Mouse (Mus musculus): ENCODE measurements around the gene Klc2. TPM values are rescaled to one million over a fixed set of nuclear protein-coding genes. Genes with fewer than 3 reads are reported as not detected.

Klc2 gene
- total RNA-seq, 2 experiments from 2014 or later: 3.9 to 10.9 TPM

Other genes starting within 250 kb of the Klc2 start
- 0.34 TPM in 1 of 2 replicates, not detected in the other for gene Actn3, start 240.7 kb downstream of the Klc2 start, total RNA-seq (2014; fragmentation: Nextera tagmentation)
- 1.2 TPM in 1 of 2 replicates, not detected in the other for gene Actn3, start 240.7 kb downstream of the Klc2 start, total RNA-seq (2017)
- gene Zdhhc24, start 239.9 kb downstream of the Klc2 start, total RNA-seq (2014; fragmentation: Nextera tagmentation): 5.9 and 15.5 TPM in 2 replicates
- 3.2 and 9.0 TPM in 2 replicates for gene Zdhhc24, start 239.9 kb downstream of the Klc2 start, total RNA-seq (2017)
- 3.1 TPM in 1 of 2 replicates, not detected in the other for gene Bbs1, start 211.9 kb downstream of the Klc2 start, total RNA-seq (2014; fragmentation: Nextera tagmentation)
- 0.82 and 1.9 TPM in 2 replicates for gene Bbs1, start 211.9 kb downstream of the Klc2 start, total RNA-seq (2017)
- gene Dpp3, start 190.3 kb downstream of the Klc2 start, total RNA-seq (2014; fragmentation: Nextera tagmentation): 48.5 and 66.6 TPM in 2 replicates
- gene Dpp3, start 190.3 kb downstream of the Klc2 start, total RNA-seq (2017): 38.7 and 41.0 TPM in 2 replicates
- gene Peli3, start 175.4 kb downstream of the Klc2 start, total RNA-seq (2014; fragmentation: Nextera tagmentation): not detected in 2 replicates
- gene Peli3, start 175.4 kb downstream of the Klc2 start, total RNA-seq (2017): 0.10 and 3.3 TPM in 2 replicates
- 51.9 and 53.3 TPM in 2 replicates for gene Mrpl11, start 156.4 kb downstream of the Klc2 start, total RNA-seq (2014; fragmentation: Nextera tagmentation)
- gene Mrpl11, start 156.4 kb downstream of the Klc2 start, total RNA-seq (2017): 58.8 and 81.4 TPM in 2 replicates
- gene Npas4, start 128.2 kb downstream of the Klc2 start, total RNA-seq (2014; fragmentation: Nextera tagmentation): not detected in 2 replicates
- gene Npas4, start 128.2 kb downstream of the Klc2 start, total RNA-seq (2017): not detected in 2 replicates
- 3.1 and 12.2 TPM in 2 replicates for gene Slc29a2, start 94.7 kb downstream of the Klc2 start, total RNA-seq (2014; fragmentation: Nextera tagmentation)
- 2.5 and 4.2 TPM in 2 replicates for gene Slc29a2, start 94.7 kb downstream of the Klc2 start, total RNA-seq (2017)
- 4.8 and 6.1 TPM in 2 replicates for gene B4gat1, start 79.7 kb downstream of the Klc2 start, total RNA-seq (2014; fragmentation: Nextera tagmentation)
- gene B4gat1, start 79.7 kb downstream of the Klc2 start, total RNA-seq (2017): 2.6 and 11.6 TPM in 2 replicates
- gene AC124502.3, start 79.7 kb downstream of the Klc2 start, total RNA-seq (2014; fragmentation: Nextera tagmentation): 1.3 and 1.4 TPM in 2 replicates
- 5.4 TPM in 1 of 2 replicates, not detected in the other for gene AC124502.3, start 79.7 kb downstream of the Klc2 start, total RNA-seq (2017)
- gene Brms1, start 77.2 kb downstream of the Klc2 start, total RNA-seq (2014; fragmentation: Nextera tagmentation): 32.0 and 35.7 TPM in 2 replicates
- gene Brms1, start 77.2 kb downstream of the Klc2 start, total RNA-seq (2017): 33.6 and 43.3 TPM in 2 replicates
- gene Rin1, start 68.1 kb downstream of the Klc2 start, total RNA-seq (2014; fragmentation: Nextera tagmentation): not detected in 2 replicates
- gene Rin1, start 68.1 kb downstream of the Klc2 start, total RNA-seq (2017): 0.21 and 1.0 TPM in 2 replicates
- gene Cd248, start 50.5 kb downstream of the Klc2 start, total RNA-seq (2014; fragmentation: Nextera tagmentation): not detected in 2 replicates
- gene Cd248, start 50.5 kb downstream of the Klc2 start, total RNA-seq (2017): not detected in 2 replicates
- gene Tmem151a, start 33.0 kb downstream of the Klc2 start, total RNA-seq (2014; fragmentation: Nextera tagmentation): 5.1 TPM in 1 of 2 replicates, not detected in the other
- 0.62 TPM in 1 of 2 replicates, not detected in the other for gene Tmem151a, start 33.0 kb downstream of the Klc2 start, total RNA-seq (2017)
- 37.3 and 51.9 TPM in 2 replicates for gene Yif1a, start 30.0 kb downstream of the Klc2 start, total RNA-seq (2014; fragmentation: Nextera tagmentation)
- 14.6 and 17.2 TPM in 2 replicates for gene Yif1a, start 30.0 kb downstream of the Klc2 start, total RNA-seq (2017)
- not detected in 2 replicates for gene Cnih2, start 20.0 kb downstream of the Klc2 start, total RNA-seq (2014; fragmentation: Nextera tagmentation)
- gene Cnih2, start 20.0 kb downstream of the Klc2 start, total RNA-seq (2017): not detected in 2 replicates
- 99.2 and 105 TPM in 2 replicates for gene Rab1b, start 11.5 kb downstream of the Klc2 start, total RNA-seq (2014; fragmentation: Nextera tagmentation)
- 100 and 101 TPM in 2 replicates for gene Rab1b, start 11.5 kb downstream of the Klc2 start, total RNA-seq (2017)
- gene Pacs1, start 154.6 kb upstream of the Klc2 start, total RNA-seq (2014; fragmentation: Nextera tagmentation): 13.5 and 22.1 TPM in 2 replicates
- gene Pacs1, start 154.6 kb upstream of the Klc2 start, total RNA-seq (2017): 6.5 and 8.0 TPM in 2 replicates
- gene Sf3b2, start 176.9 kb upstream of the Klc2 start, total RNA-seq (2014; fragmentation: Nextera tagmentation): 177 and 181 TPM in 2 replicates
- 224 and 247 TPM in 2 replicates for gene Sf3b2, start 176.9 kb upstream of the Klc2 start, total RNA-seq (2017)
- not detected in 2 replicates for gene Gal3st3, start 179.8 kb upstream of the Klc2 start, total RNA-seq (2014; fragmentation: Nextera tagmentation)
- gene Gal3st3, start 179.8 kb upstream of the Klc2 start, total RNA-seq (2017): not detected in 2 replicates
- not detected in 2 replicates for gene Catsper1, start 217.2 kb upstream of the Klc2 start, total RNA-seq (2014; fragmentation: Nextera tagmentation)
- gene Catsper1, start 217.2 kb upstream of the Klc2 start, total RNA-seq (2017): not detected in 2 replicates
- gene Cst6, start 231.0 kb upstream of the Klc2 start, total RNA-seq (2014; fragmentation: Nextera tagmentation): not detected in 2 replicates
- not detected in 2 replicates for gene Cst6, start 231.0 kb upstream of the Klc2 start, total RNA-seq (2017)
- 52.8 and 54.1 TPM in 2 replicates for gene Eif1ad, start 248.2 kb upstream of the Klc2 start, total RNA-seq (2014; fragmentation: Nextera tagmentation)
- gene Eif1ad, start 248.2 kb upstream of the Klc2 start, total RNA-seq (2017): 69.4 and 72.2 TPM in 2 replicates
- 526 and 559 TPM in 2 replicates for gene Banf1, start 248.6 kb upstream of the Klc2 start, total RNA-seq (2014; fragmentation: Nextera tagmentation)
- 84.9 and 130 TPM in 2 replicates for gene Banf1, start 248.6 kb upstream of the Klc2 start, total RNA-seq (2017)

Measured in granulocyte monocyte progenitor cell, adult 5-6 weeks (primary cell).